Mouse (Mus musculus) intestine, embryonic 16.5 days (tissue): ENCODE measurements around the gene Hmgb1. TPM values are rescaled to one million over a fixed set of nuclear protein-coding genes. Genes with fewer than 3 reads are reported as not detected.

Experiments used
- ATAC-seq: fragments of 200-750 bp; cut with Nextera tagmentation; 2 replicates; pipeline ENCODE4 v1.8.0; 2017; ENCODE audit warnings: moderate TSS enrichment, moderate library complexity
- H3K27ac ChIP-seq: fragments of 300-500 bp; sonication (generic); 2 replicates; pipeline ENCODE4 v1.5.1; 2014; ENCODE audit warnings: mild to moderate bottlenecking, low read length
- H3K27me3 ChIP-seq: fragments of 300-500 bp; sonication (generic); replicated peaks from 2 replicates; pipeline ENCODE4 v1.6.1; 2014; ENCODE audit warnings: low read length, control low read depth, mixed read lengths; ENCODE audit not compliant: control insufficient read depth, insufficient read depth
- H3K36me3 ChIP-seq: fragments of 300-500 bp; sonication (generic); 2 replicates; pipeline ENCODE4 v1.6.1; 2014; ENCODE audit warnings: low read length, control low read depth; ENCODE audit not compliant: control insufficient read depth, insufficient read depth
- H3K4me1 ChIP-seq: fragments of 300-500 bp; sonication (generic); 2 replicates; pipeline ENCODE4 v1.6.1; 2014; ENCODE audit warnings: low read length, control low read depth, mixed read lengths; ENCODE audit not compliant: control insufficient read depth, insufficient read depth
- H3K4me2 ChIP-seq: fragments of 300-500 bp; sonication (generic); 2 replicates; pipeline ENCODE4 v1.6.1; 2014; ENCODE audit warnings: low read depth, low read length, control low read depth
- H3K4me3 ChIP-seq: fragments of 300-500 bp; sonication (generic); 2 replicates; pipeline ENCODE4 v1.5.1; 2014; ENCODE audit warnings: mild to moderate bottlenecking, low read length
- H3K9ac ChIP-seq: fragments of 300-500 bp; sonication (generic); 2 replicates; pipeline ENCODE4 v1.6.1; 2014; ENCODE audit warnings: low read depth, low read length
- H3K9me3 ChIP-seq: fragments of 300-500 bp; sonication (generic); 2 replicates; pipeline ENCODE4 v1.6.1; 2016; ENCODE audit warnings: low read length, control low read depth; ENCODE audit not compliant: control insufficient read depth
- WGBS: fragments of 180-500 bp; shearing (Covaris S2); extraction: QIAGEN DNeasy Blood & Tissue Kit; methylation state at CpG from one replicate; pipeline ENCODE4 v1.1.7; 2014; 5-methylcytosine and 5-hydroxymethylcytosine counted together
- polyA plus RNA-seq: library from polyadenylated mRNA; unstranded; fragments of >200 nt; fragmentation: Nextera tagmentation; extraction: Ambion mirVana; gene quantifications from 2 replicates; pipeline ENCODE4 v1.2.1, GENCODE M21; 2015

Hmgb1 gene
- polyA plus RNA-seq, 1 experiment from 2014 or later, result 921 TPM

GRCm38 (mm10) chr5:149068745-149069144 lies 115.5 kb downstream of the Hmgb1 start:
- H3K27ac ChIP-seq, result no peak overlapping the region
- ATAC-seq, result no peak

GRCm38 (mm10) chr5:149068247-149068740 lies 116.0 kb downstream of the Hmgb1 start:
- Histone ChIP-seq H3K36me3 (no peaks in the 10 kb centered on the region), H3K9me3 (no peaks in the 10 kb centered on the region), H3K4me1 (no peaks in the 10 kb centered on the region), H3K9ac (no peak overlapping the region), H3K27ac (no peak overlapping the region), H3K4me3 (no peak overlapping the region), H3K27me3 (no peaks in the 10 kb centered on the region), H3K4me2 (no peak overlapping the region)
- ATAC-seq, result no peak
- WGBS, result 82% methylated on average over 17 of the region's 17 CpGs

More at GRCm38 (mm10) chr5:149068745-149069144, 115.5 kb downstream of the Hmgb1 start:
- Histone ChIP-seq H3K9ac (no peak overlapping the region), H3K4me2 (no peak overlapping the region), H3K9me3 (no peaks in the 10 kb centered on the region), H3K4me3 (no peak overlapping the region), H3K36me3 (no peaks in the 10 kb centered on the region), H3K27me3 (no peaks in the 10 kb centered on the region), H3K4me1 (no peaks in the 10 kb centered on the region)
- WGBS, result 95% methylated on average over 10 of the region's 10 CpGs

- Histone ChIP-seq H3K4me3 (no peak overlapping the region), H3K4me1 (no peaks in the 10 kb centered on the region), H3K36me3 (no peaks in the 10 kb centered on the region), H3K4me2 (no peak overlapping the region), H3K27me3 (no peaks in the 10 kb centered on the region), H3K9me3 (no peaks in the 10 kb centered on the region), H3K27ac (no peak overlapping the region), H3K9ac (no peak overlapping the region)
- ATAC-seq, result no peak
- WGBS, result 60% methylated on average over 8 of the region's 8 CpGs
Observed at GRCm38 (mm10) chr5:149067501-149067961, 116.8 kb downstream of the Hmgb1 start.

- H3K4me1 ChIP-seq, result no peaks in the 10 kb centered on the region
- 84% methylated on average over 1 of the region's 1 CpGs for WGBS
- H3K4me2 ChIP-seq, result no peak overlapping the region
- H3K27ac ChIP-seq, result no peak overlapping the region
- no peak for ATAC-seq
- H3K27me3 ChIP-seq, result no peaks in the 10 kb centered on the region
- no peak overlapping the region for H3K9ac ChIP-seq
- H3K36me3 ChIP-seq, result no peaks in the 10 kb centered on the region
- H3K9me3 ChIP-seq, result no peaks in the 10 kb centered on the region
- H3K4me3 ChIP-seq, result no peak overlapping the region
Observed at GRCm38 (mm10) chr5:149062833-149063232, 121.5 kb downstream of the Hmgb1 start.

GRCm38 (mm10) chr5:149053352-149054168 lies 130.7 kb downstream of the Hmgb1 start:
- H3K4me3 ChIP-seq, result peak overlapping the region; percentile 89
- peak overlapping the region; percentile 95 for H3K4me2 ChIP-seq
- no peak; the same call in 1 of the 2 replicates for ATAC-seq
- no peaks in the 10 kb centered on the region for H3K9me3 ChIP-seq
- peaks cover 10% of the 10 kb centered on the region; the same call in 1 of the 2 replicates for H3K4me1 ChIP-seq
- no peaks in the 10 kb centered on the region for H3K27me3 ChIP-seq
- H3K27ac ChIP-seq, result peak overlapping the region; percentile 85
- peak overlapping the region; percentile 82 for H3K9ac ChIP-seq
- 4% methylated on average over 28 of the region's 34 CpGs for WGBS
- no peaks in the 10 kb centered on the region for H3K36me3 ChIP-seq

GRCm38 (mm10) chr5:149052421-149053338 lies 131.6 kb downstream of the Hmgb1 start:
- WGBS, result under 1% methylated on average over 102 of the region's 110 CpGs
- Histone ChIP-seq H3K4me1 (peaks cover 10% of the 10 kb centered on the region; the same call in 1 of the 2 replicates), H3K36me3 (no peaks in the 10 kb centered on the region), H3K27ac (peak overlapping the region; percentile 100), H3K9me3 (no peaks in the 10 kb centered on the region), H3K27me3 (no peaks in the 10 kb centered on the region), H3K9ac (peak overlapping the region; percentile 99), H3K4me3 (peak overlapping the region; percentile 89), H3K4me2 (peak overlapping the region; percentile 95)
- ATAC-seq, result peak; percentile 98

GRCm38 (mm10) chr5:149051571-149052420 lies 132.5 kb downstream of the Hmgb1 start:
- Histone ChIP-seq H3K4me3 (peak overlapping the region; percentile 89), H3K9ac (peak overlapping the region; percentile 99), H3K4me1 (peaks cover 10% of the 10 kb centered on the region; the same call in 1 of the 2 replicates), H3K36me3 (no peaks in the 10 kb centered on the region; the same call in 1 of the 2 replicates), H3K27ac (peak overlapping the region; percentile 100), H3K9me3 (no peaks in the 10 kb centered on the region), H3K27me3 (no peaks in the 10 kb centered on the region), H3K4me2 (peak overlapping the region; percentile 69)
- peak; percentile 43 for ATAC-seq
- 0% methylated on average over 65 of the region's 120 CpGs for WGBS

GRCm38 (mm10) chr5:149051194-149051570 lies 133.1 kb downstream of the Hmgb1 start:
- Histone ChIP-seq H3K27me3 (no peaks in the 10 kb centered on the region), H3K9ac (peak overlapping the region; percentile 99), H3K4me2 (peak overlapping the region; percentile 69), H3K27ac (peak overlapping the region; percentile 100), H3K36me3 (peaks cover 6% of the 10 kb centered on the region), H3K9me3 (no peaks in the 10 kb centered on the region), H3K4me3 (peak overlapping the region; percentile 89), H3K4me1 (peaks cover 10% of the 10 kb centered on the region; the same call in 1 of the 2 replicates)
- under 1% methylated on average over 27 of the region's 27 CpGs for WGBS
- no peak for ATAC-seq
